Mouse (Mus musculus) ES-Bruce4 (cell line): ENCODE measurements around the gene Zfpm1.

Experiments used
- CTCF ChIP-seq: IDR thresholded peaks from one replicate; pipeline ENCODE4 v1.8.1; 2011; ENCODE audit warnings: low read depth, low read length
- POLR2A ChIP-seq: IDR thresholded peaks from one replicate; pipeline ENCODE4 v1.8.1; 2011; ENCODE audit warnings: low read length; ENCODE audit not compliant: insufficient read depth

DNA sequence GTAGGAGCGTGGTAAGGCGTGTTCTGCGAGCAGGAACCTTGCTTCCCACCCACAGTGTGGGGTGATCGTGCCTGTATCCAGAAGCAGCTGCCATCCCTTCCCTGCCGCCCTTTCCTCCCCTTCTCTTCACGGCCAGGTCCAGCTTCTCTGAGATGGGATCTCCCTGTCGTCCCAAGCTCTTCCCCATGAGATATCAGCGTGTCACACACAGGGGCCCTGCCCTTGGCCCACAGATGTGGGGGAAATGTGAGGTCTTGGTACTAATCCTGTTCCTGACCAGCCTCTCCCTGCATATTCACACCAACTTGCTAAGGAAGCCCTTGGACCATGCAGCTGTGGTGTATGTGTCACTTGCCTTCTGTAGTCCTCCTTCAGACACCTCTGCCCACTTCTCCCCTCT lies 5.8 kb downstream of the Zfpm1 start:
- TF ChIP-seq CTCF (no peak), POLR2A (no peak)
